Mouse (Mus musculus): Measurements from ENCODE around the gene Cib2. TPM values are rescaled to one million over a fixed set of nuclear protein-coding genes. Genes with fewer than 3 reads are reported as not detected.
A peak's percentile ranks its signal among the peaks of the same experiment; 100 is the strongest.

The Cib2 gene
- total RNA-seq, 2 experiments from 2014 or later, result 1.4 to 1.7 TPM

DNA sequence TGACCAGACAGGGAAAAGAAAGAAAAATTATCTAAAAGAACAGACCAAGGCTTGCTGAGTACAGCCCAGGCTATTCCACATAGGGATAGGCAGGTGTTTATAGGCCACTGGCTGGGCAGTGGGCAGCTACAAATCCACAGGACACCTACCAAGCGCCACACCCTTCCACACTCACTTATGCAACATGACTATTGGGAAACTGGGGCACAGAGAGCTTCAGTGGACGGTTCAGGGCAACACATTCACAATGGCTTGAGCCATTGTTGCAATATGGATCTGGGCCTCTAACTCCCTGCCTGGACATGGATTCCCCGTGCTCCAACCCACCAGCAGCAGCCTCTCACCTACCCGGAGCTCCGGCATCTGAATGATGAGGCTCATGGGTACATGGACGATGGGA lies 10.6 kb downstream of the Cib2 start:
- no peak for DNase-seq
- intact Hi-C loops (cut with DNase I), result loop anchor here (10.0 kb wide), 1 partner anchor 365 kb away; no protein-coding TSS in a partner anchor

GRCm38 (mm10) chr9:54547536-54547935 lies 12.5 kb downstream of the Cib2 start:
- peak; percentile 47 to 69 for DNase-seq

DNA sequence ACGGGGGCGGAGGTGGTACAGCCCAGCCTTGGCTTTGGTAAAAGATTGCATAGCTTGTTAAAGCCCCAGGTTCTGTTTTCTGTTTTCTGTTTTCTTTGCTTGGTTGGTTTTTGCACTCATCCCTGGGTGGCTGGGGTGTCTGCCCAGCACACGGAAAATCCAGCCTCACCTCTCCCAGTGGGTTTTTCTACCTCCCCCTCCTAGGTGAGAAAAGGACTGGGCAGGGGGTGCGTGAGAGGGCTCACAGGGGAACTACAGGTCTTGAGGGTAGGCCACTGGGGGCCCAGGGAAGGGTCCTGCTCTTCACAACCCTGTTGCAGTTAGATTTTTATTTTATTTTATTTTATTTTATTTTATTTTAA lies 15.1 kb downstream of the Cib2 start:
- no peak for DNase-seq
- intact Hi-C loops (cut with DNase I), result loop anchor here (10.0 kb wide), 1 partner anchor 360 kb away; no protein-coding TSS in a partner anchor

More at GRCm38 (mm10) chr9:54547536-54547935, 12.5 kb downstream of the Cib2 start:
- intact Hi-C loops (cut with DNase I), result loop anchor here (2.0 to 10.0 kb wide), 2 partner anchors 109 to 363 kb away; no protein-coding TSS in a partner anchor

DNA sequence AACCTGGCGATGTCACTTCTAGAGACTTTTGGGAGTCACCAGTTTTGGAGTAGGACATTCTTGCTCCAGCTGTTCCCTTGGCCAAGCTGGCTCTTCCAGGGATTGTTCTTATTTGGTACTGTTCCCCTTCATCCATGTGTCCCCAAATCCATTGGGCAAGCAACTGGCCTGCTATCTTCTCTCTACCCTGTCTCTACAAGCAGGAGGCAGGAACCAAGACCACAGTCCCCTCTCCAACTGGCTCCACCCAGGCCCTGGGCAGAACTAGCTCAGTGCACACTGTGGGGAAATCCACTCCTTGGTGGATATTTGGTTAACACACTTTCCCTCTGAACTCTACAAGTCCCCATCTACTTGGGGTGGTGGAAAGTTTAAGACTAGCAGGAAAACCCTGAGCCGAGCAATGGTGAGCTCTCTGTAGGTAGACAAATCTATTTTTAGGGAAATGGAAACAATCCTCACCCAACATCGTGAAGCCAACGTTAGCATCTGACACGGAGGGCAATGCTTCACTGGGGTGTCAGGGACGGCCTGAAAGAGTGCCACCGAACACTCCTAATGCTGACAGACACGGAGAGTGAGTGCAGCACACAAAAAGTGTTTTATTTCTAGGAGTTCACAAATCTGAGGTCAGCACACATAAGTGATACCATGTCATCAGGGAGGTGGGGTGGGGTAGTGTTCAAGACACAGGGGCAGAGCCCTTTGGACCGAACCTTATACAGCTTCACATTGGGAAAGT lies 15.6 kb downstream of the Cib2 start:
- intact Hi-C loops (cut with DNase I), result loop anchor here (10.0 kb wide), 1 partner anchor 360 kb away; no protein-coding TSS in a partner anchor

GRCm38 (mm10) chr9:54540801-54541200 lies 19.2 kb downstream of the Cib2 start:
- no peak for DNase-seq
- intact Hi-C loops (cut with DNase I), result loop anchor here (10.0 kb wide), 1 partner anchor 356 kb away; no protein-coding TSS in a partner anchor

More for the DNA sequence above, 15.6 kb downstream of the Cib2 start:
- DNase-seq, result no peak

DNA sequence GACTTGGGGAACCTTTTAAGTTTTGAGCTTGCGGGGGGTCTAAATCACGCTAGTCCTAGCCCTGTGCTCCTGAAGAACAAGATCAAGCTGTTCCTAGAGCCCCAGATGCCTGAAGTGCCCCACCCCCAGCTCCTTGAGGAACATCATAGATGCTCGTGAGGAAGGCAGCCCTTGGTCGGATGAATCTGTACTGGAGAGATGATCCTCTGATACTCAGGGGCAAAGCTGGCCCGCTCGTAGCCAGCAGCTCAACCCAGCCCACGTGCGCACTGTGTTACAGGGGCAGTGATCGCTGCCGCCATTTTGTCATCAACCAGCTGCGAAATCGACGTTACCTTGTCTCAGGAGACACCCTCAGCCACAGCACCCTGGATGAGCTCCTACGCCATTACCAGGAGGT lies 21.3 kb downstream of the Cib2 start, which contains the start of gene Sh2d7:
Gene Sh2d7 (plus strand): TSS at position 301 of the 400 bp plus-strand sequence.
- intact Hi-C loops (cut with DNase I), result no loop called here
- no peak for DNase-seq

- no peak for DNase-seq
- intact Hi-C loops (cut with DNase I), result no loop called here
These were observed 21.8 kb downstream of the Cib2 start for GRCm38 (mm10) chr9:54538244-54538643.

DNA sequence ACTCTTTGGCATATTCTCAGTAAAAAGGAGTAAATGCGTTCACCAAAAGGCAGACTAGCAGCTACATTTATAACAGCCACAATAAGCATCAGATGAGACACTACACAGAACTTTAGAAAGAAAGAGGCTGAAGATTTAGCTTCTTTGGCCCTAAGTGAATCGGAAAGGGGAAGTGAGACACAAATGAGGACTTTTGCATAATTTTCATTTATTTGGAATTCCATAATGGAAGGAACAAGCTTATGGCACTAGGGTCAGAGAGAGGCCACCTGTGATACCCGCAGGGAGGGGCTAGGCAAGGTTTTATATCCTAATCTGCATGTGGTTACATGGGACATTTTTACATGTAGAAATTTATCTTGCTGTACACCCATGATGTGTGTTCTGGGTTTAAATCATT lies 22.5 kb downstream of the Cib2 start:
- intact Hi-C loops (cut with DNase I), result no loop called here
- DNase-seq, result no peak

- DNase-seq, result no peak
- intact Hi-C loops (cut with DNase I), result no loop called here
These were observed 23.0 kb downstream of the Cib2 start for GRCm38 (mm10) chr9:54537030-54537429.

DNA sequence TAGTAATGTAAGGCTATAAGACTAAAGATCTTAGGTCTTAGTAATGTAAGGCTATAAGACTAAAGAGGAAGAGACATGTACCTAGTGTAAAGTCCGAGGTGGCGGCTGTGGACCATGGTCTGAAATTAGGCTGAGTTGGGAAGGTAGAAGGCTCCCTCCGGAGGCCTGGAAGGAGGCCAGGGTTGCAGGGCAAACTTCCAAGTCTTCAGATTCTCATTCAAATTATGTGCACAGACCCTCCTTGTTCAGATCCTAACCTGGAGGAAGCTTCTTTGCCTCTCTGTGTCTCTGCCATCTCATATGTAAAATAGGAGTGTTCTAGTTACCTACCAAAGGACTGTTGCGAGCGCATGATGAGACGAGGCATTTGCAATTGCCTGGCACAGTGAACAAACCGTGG lies 23.8 kb downstream of the Cib2 start:
- no peak for DNase-seq
- intact Hi-C loops (cut with DNase I), result no loop called here

DNA sequence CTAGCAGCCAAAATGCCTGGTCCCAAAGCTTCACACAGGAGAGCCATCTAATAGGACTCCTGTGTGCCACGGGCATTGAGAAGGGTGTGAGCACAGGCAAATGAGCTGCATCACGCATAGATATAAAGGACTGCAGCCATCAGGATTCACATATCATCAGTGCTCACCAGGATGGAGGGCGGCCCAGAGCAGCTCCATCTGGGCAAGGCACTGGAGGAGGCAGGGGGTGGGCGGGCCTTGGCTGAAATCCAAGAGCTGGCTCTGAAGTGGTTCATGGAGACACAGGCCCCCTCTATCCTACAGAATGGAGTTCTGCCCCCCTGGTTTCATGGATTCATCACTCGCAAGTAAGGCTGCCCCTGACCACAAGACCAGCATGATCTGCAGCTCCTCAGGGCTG lies 26.0 kb downstream of the Cib2 start:
- DNase-seq, result no peak
- intact Hi-C loops (cut with DNase I), result no loop called here

GRCm38 (mm10) chr9:54532926-54533325 lies 27.1 kb downstream of the Cib2 start:
- intact Hi-C loops (cut with DNase I), result no loop called here
- DNase-seq, result no peak

DNA sequence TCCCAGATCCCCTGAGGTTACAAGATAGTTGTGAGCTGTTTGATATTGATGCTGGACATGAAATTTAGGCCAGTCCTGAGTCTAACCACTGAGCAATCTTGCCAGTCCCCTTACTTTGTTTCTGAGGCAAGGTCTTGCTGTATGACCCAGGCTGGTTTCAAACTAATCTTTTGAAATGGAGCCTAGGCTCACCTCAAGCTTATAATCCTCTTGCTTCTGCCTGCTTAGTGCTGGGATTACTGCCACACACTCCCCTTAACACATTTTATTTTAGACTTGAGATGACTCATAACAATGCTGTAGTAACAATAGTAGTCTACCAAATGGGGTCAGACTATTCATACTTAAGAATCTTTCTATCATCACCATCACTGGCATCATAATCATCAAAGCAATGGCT lies 28.6 kb downstream of the Cib2 start:
- DNase-seq, result no peak
- intact Hi-C loops (cut with DNase I), result no loop called here

DNA sequence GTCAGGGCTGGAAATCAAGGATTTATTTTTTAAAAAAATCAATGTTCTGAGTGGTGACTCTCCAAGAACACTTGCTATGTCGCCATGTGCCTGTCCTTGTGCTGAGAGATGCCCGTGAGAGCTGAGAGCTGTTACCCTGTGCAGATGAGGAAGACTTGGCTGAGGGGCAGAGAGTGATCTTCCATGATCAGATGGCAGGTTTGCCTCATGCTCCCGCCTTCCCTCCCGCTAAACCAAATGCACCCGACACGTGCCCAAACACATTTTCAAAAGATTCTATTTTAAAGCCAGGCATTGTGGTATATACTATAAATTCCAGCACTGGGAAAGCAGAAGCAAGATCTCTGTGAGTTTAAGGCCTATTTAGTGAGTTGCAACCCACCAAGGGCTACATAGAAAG lies 29.2 kb downstream of the Cib2 start:
- no peak for DNase-seq
- intact Hi-C loops (cut with DNase I), result no loop called here

DNA sequence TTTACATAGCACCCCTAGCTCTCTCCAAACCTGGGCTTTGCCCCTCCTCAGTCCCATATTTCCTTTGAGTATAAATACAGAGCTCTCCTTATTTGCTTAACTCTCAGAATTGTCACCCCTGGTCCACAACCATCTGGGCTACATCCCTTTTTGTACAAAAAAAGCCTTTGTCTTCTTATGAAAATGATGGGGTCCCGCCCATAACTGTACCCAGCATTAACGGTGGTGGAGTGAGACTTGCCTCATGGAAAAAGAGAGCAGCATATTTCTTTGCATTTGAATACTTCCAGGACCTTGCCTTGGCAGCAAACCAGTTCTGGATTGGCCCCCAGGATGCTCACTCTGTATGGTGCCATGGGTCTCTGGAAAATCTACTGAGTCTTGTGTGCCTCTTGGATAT lies 30.1 kb downstream of the Cib2 start:
- no peak for DNase-seq
- intact Hi-C loops (cut with DNase I), result no loop called here

GRCm38 (mm10) chr9:54527694-54528093 lies 32.3 kb downstream of the Cib2 start:
- no peak for DNase-seq
- intact Hi-C loops (cut with DNase I), result no loop called here

- no peak for DNase-seq
- intact Hi-C loops (cut with DNase I), result no loop called here
These were observed 39.7 kb downstream of the Cib2 start for GRCm38 (mm10) chr9:54520286-54520685.

DNA sequence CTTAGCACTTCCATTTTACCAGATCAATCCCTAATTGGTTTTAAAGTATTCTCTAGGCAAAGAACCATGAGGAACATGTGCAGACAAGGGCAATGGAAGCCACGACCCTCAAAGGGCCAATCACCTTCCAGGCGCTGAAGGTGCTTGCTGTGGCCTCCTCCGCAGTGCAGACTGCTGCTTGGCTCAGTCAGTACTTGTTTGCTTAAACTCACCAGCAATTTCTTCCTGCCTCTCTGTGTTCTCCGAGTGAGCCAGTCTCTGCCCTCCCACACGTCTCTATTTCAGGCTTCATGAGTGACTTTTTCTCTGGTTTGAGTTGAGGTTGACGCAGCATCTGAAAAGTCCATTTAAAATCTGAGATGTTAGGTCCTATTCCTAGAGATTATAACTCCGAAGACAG lies 41.1 kb downstream of the Cib2 start:
- DNase-seq, result no peak

GRCm38 (mm10) chr9:54515991-54516390 lies 44.0 kb downstream of the Cib2 start:
- DNase-seq, result no peak
- intact Hi-C loops (cut with DNase I), result no loop called here

More for the DNA sequence above, 41.1 kb downstream of the Cib2 start:
- intact Hi-C loops (cut with DNase I), result no loop called here

GRCm38 (mm10) chr9:54502873-54503272 lies 57.1 kb downstream of the Cib2 start:
- intact Hi-C loops (cut with DNase I), result loop anchor here (2.0 to 10.0 kb wide), 3 partner anchors 56 to 642 kb away; partner anchors contain the start of genes Idh3a and Ube2q2
- no peak for DNase-seq

DNA sequence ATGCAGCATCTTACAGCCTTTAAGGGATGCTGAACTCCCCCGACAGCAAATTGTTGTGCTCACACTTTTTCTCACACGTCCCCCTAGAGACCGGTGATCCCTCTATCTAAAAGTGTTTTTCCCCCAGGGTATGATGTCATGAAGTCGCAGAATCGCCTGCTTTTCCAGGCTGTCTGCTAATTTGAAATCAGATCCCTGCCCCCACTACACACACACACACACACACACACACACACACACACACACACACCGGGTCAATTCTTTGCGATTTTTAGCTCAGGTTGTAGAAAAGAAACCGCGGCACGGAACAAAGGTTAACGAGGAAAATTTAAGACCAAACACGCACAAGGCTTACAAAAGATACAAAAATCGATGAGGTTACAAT lies 57.9 kb downstream of the Cib2 start:
- intact Hi-C loops (cut with DNase I), result loop anchor here (2.0 to 10.0 kb wide), 3 partner anchors 57 to 643 kb away; partner anchors contain the start of genes Idh3a and Ube2q2
- no peak for DNase-seq

Measured in heart, postnatal 36 days (tissue).